Mouse (Mus musculus): ENCODE data around the gene Gm45618.

Gm45618 gene

DNA sequence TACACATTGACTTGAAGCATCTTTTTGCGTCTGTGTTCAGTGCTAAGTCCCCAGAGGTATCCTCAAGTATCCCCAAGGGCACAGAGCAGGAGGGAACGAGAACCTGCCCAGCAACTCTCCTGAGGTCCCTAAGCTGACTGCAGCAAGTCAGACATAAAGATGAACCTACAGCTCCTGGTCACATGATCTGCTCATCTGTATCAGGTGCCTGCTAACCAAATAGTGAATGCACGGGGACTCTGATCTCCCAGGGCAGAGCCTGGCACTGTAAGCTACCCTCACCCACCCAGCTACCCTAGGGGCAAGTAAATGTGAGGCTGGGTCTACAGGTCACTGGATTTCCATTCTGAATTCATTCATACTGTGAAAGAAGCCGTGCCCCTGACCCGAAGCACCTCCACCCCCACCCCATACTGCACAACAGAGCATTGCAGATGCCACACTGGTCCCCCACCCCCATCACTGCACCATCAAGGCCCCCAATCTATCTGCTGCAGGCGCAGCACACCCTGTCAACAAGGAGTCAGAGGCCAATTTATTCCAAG is 26.8 kb downstream of the Gm45618 start:
- DNase-seq: peak; percentile 56

DNA sequence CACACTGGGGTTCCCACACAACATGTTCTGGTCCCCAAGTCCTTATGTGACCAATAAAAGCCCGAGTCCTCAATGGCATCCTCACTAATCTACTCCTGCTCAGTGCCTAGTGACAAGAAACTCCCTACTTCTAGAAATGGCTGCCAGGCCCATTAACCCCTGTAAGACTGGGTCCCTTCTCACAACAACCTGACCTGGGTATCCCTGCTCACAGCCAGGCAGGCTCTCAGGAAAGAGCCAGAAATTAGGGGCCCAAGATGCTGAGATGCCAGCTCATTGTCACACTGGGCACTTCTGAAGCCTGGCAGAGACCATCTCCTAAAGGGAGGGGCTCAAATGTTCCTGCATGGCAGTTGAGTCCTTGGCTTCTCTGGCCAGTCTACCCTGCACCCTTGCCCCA is 27.5 kb downstream of the Gm45618 start:
- DNase-seq: peak; percentile 39

DNA sequence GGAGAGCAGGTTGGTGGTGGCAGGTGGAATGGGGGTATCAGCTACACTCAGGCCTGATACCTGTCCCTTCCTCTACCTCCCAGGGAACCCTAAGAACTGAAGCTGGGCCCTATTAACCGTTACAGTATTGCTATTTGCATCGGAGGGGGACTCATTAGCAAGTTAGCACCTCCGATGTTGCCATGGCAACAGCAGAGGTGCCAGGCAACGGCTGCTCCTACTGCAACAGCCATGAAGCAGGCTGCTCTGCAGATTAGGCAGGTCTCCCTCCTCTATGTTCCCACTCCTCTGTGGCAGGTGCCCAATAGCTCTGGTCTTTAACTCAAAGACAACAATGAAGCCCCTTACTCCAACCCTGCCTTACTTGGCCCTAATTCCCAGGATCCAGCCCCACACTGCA is 28.7 kb downstream of the Gm45618 start:
- DNase-seq: peak; percentile 57

- DNase-seq: peak; percentile 65
Measured at GRCm38 (mm10) chr7:142089648-142090447, 30.7 kb downstream of the Gm45618 start.

- peak; percentile 63 for DNase-seq
Measured at GRCm38 (mm10) chr7:142088886-142089285, 31.6 kb downstream of the Gm45618 start.

- DNase-seq: no peak
Measured at GRCm38 (mm10) chr7:142087069-142087652, 33.4 kb downstream of the Gm45618 start.

DNA sequence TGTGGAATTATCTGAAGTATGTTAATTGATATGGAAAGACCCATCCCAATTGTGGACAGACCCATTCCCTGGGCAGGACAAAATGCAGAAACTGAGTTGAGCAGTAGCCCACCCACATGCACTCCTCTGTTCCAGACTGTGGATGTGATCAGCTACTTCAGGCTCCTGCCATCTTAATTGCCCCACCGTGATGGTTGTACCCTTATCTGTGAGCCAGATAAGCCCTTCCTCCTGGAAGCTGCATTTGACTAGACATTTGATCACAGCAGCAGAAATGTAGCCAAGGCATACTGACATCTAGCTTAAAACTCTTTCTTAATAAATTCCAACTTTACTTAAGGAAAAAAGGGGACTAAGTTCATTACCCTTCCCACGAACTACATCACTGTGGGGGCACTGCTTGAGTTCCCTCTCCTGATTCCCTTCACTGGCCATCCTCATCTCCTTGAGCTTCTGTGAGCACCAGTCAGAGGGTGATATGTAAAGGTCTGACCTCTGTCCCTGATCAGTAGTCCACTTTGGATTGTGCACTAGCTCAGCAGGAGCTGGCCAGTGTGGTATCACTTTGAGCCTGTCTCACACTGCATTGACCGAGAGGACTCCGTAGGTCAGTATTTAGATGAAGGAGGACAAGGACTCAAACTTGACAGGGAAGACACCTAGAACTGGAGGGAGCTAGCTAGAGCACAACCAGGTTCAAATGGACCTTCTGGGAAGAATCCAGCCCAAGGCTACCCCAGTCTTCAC is 34.2 kb downstream of the Gm45618 start:
- no peak for DNase-seq

- peak; percentile 90 for DNase-seq
Measured at GRCm38 (mm10) chr7:142084820-142085219, 35.7 kb downstream of the Gm45618 start.

DNA sequence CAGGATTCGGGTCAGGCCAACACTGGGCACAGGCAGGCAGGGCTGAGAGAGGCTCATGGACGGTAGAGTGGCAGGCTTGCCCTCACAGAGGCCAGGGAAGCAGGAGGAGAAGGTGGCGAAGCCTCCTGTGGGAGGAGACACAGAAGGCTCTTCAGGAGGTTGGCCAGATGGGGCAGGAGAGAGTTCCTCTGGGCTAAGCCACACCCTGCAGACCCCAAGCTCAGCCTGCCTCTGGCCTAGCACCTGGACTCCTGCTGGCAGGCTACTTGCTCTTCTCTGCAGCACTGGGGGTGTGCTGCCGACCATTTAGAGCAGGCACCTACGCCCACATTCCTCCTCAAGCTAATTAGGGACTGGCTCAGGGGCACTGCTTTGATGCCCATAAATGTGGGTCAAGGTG is 36.1 kb downstream of the Gm45618 start:
- peak; percentile 70 for DNase-seq

DNA sequence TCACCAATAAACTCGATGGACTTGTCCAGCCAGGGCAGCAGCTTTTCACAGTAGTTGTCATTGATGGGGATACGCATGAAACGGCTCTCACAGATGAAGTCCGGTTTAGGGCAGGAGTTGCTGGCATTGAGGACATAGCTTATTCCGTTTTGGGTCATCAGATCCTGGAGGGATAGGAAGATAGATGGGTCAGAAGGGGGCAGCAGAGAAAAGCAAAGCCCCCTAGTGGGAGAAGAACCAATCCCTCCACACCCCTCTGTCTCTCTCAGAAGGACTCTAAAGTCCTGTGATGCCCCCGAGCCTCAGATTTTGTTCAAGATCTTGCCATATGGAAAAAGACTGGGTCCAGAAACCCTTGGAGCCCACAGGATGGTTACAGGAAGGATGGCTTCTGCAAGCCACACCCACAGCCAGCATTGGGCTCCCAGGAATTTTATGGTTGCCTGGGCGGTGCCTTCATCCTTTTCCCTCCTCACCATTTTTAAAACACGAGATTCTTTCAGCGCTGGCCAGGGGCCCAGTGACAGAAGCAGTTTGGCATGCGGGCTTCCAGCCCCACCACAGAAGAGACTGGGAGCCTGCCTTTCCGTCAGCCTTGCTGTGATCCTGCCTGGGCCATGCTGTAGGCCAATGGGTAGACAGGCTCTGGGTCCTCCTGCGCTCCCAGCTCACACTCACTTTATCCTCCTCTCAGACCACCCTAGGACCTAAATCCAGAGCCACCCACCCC is 36.8 kb downstream of the Gm45618 start:
- DNase-seq: peak; percentile 70

- DNase-seq: no peak
Measured at GRCm38 (mm10) chr7:142082607-142083006, 37.9 kb downstream of the Gm45618 start.

- peak; percentile 33 for DNase-seq
Measured at GRCm38 (mm10) chr7:142082179-142082578, 38.4 kb downstream of the Gm45618 start.

GRCm38 (mm10) chr7:142081736-142082135 is 38.8 kb downstream of the Gm45618 start:
- peak; percentile 46 for DNase-seq

- DNase-seq: peak; percentile 55
Measured at GRCm38 (mm10) chr7:142080876-142081275, 39.7 kb downstream of the Gm45618 start.

GRCm38 (mm10) chr7:142079365-142079764 is 41.2 kb downstream of the Gm45618 start:
- DNase-seq: no peak

GRCm38 (mm10) chr7:142077138-142077537 is 43.4 kb downstream of the Gm45618 start:
- DNase-seq: no peak

DNA sequence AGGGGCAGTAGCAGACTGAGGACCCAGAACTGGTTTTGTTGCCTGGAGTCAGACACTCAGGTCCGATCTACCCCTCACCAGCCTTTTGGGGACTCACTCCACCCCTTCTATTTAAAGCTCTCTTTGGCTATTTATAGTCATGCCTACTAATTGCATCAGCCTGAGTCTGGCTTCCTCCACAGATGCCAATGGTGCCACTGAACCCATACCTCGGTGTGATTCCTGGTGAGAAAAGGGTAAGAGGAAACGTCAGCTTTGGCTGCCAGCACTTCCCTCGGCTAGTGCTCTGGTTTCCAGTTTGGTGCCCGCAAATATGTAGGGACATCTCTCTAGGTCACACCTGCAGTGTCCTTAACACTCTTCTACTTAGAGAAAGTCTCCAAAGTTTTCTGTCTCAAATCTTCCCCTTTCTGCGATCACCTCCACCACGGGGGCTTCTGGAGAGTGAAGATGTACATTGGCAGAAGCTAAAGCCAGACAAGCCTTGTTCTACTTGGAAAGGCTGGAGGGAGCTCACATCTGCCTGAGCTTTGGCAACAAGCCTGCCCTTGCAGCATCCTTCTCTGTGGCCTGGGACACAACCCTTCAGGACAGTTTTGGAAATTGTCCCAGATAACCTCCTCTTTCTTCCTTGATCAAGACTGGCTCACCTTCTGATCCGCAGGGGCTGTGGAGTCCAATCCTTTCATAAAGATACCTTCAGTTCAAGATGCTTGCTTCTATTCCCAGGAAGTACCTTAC is 46.2 kb downstream of the Gm45618 start:
- no peak for DNase-seq

DNA sequence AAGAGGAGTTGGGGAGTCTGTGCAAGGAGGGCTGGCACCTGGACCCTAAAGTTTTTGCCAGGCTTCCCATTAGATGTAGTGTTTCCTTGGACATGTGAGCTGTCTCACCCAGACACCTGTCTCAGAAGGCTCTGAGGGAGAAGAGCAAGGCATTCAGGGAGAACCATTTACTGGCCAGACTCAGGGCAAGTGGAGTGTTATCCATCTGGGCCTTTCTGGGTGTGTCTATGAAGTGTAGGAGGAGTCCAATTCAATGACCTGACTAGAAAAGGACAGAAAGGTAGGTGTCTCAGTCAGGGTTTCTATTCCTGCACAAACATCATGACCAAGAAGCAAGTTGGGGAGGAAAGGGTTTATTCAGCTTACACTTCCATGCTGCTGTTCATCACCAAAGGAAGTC is 48.8 kb downstream of the Gm45618 start:
- DNase-seq: no peak

GRCm38 (mm10) chr7:142071212-142071578 is 49.3 kb downstream of the Gm45618 start:
- no peak for DNase-seq

GRCm38 (mm10) chr7:142070458-142071211 is 49.9 kb downstream of the Gm45618 start:
- peak; percentile 82 for DNase-seq

Measured in cerebellum, adult 9-11 months (tissue).